ENCODE assay signal across 19 mouse cellular contexts in the genomic region with DNA sequence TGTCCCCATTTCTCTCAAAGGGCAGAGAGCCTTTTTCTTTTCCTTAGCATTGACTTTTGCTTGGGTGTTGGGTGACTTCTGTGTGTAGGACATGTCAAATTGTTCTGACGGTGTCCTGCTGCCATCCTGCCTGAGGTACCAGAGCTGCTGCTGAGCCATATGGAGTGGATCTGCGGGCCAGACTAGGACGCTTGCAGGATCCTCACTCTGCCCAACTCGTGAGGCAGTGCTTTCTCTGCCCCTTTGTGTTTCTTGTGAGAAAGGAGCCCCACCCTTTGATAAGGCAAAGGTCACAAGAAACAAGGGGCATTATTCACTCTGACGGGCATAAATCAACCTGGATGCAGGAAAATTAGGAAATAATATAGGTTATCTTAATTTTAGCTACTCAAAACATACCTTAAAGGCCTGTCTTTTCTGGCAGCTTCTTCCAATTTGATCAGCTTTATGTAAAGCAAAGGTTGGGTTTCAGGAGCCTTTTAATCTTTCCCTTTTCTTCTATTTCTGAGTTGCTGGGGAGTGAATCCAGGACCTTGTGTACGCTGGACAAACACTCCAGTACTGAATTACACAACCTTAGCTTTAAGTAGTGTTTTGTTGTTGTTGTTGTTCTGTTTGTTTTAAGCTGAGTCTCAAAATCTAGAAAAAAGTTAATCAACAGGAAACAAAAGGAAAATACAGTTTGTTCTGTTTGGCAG.
DNase-seq lines count a peak whose midpoint lies in the region; ATAC-seq and TF ChIP-seq lines count a peak whose summit lies in the region.
"Had no signal": no experiment of that assay in that cellular context is flagged by ENCODE, and none has a peak within 500 bp of the region (broad histone marks: within the 10 kb centered on the region; RNA-seq: fewer than 3 reads in every experiment).

No protein-coding gene starts in this region.

- no peak overlapping the region for H3K4me2 ChIP-seq in lung, embryonic 16.5 days (ENCODE audit: low read depth, low read length)
- H3K4me2 ChIP-seq in intestine, embryonic 15.5 days (replicated peaks), result peak overlapping the region; percentile 15; the same call in 1 of the 2 replicates
- no peak overlapping the region for H3K4me2 ChIP-seq in stomach, postnatal 0 days (replicated peaks; ENCODE audit: low read depth)
- H3K4me2 ChIP-seq: embryonic facial prominence, embryonic 13.5 days; hindbrain, embryonic 14.5 days; liver, embryonic 11.5 days; midbrain, embryonic 12.5 days; neural tube, embryonic 13.5 days had no signal

- intact Hi-C loops in gastrocnemius, adult 2 months (cut with DNase I), result no loop called here

- 54% methylated on average over 6 of the region's 6 CpGs for WGBS in lung, embryonic 16.5 days
- 48% methylated on average over 6 of the region's 6 CpGs for WGBS in intestine, embryonic 15.5 days
- 47% methylated on average over 6 of the region's 6 CpGs for WGBS in stomach, postnatal 0 days

- no peak for TF ChIP-seq EP300 in stomach, postnatal 0 days (optimal IDR thresholded peaks at IDR 0.05)

- no peak for DNase-seq in gastrocnemius, adult 2 months
- no peak for DNase-seq in gastrocnemius, adult 18-20 months (ENCODE audit: low spot score)
- DNase-seq in lung, postnatal 4 days, result no peak
- DNase-seq in stomach, postnatal 0 days (ENCODE audit: low spot score), result peak; percentile 52
- no peak for DNase-seq in left cerebral cortex, adult 9 months (ENCODE audit: low spot score in 2 of 2)
- DNase-seq: adrenal gland, postnatal 14 days; B cell, adult 2 months; gastrocnemius, postnatal 10 days; lung, postnatal 14 days; right cerebral cortex, postnatal 14 days; thymus, adult 18-20 months had no signal

- H3K9ac ChIP-seq in lung, embryonic 16.5 days (ENCODE audit: low read length), result no peak overlapping the region
- no peak overlapping the region; the same call in 1 of the 2 replicates for H3K9ac ChIP-seq in intestine, embryonic 15.5 days
- no peak overlapping the region for H3K9ac ChIP-seq in stomach, postnatal 0 days (ENCODE audit: low read length)
- H3K9ac ChIP-seq: embryonic facial prominence, embryonic 13.5 days; hindbrain, embryonic 14.5 days; midbrain, embryonic 12.5 days; neural tube, embryonic 13.5 days had no signal

- H3K9me3 ChIP-seq in lung, embryonic 16.5 days (ENCODE audit: control insufficient read depth, low read length), result no peaks in the 10 kb centered on the region
- H3K9me3 ChIP-seq in intestine, embryonic 15.5 days, result no peaks in the 10 kb centered on the region
- H3K9me3 ChIP-seq in stomach, postnatal 0 days (ENCODE audit: control insufficient read depth, low read length), result no peaks in the 10 kb centered on the region
- H3K9me3 ChIP-seq: embryonic facial prominence, embryonic 13.5 days; heart, embryonic 10.5 days; midbrain, embryonic 12.5 days; neural tube, embryonic 13.5 days had no signal

- no peak overlapping the region for H3K4me3 ChIP-seq in gastrocnemius, adult 2 months
- H3K4me3 ChIP-seq in lung, embryonic 16.5 days (ENCODE audit: low read length), result no peak overlapping the region
- no peak overlapping the region for H3K4me3 ChIP-seq in intestine, embryonic 15.5 days (replicated peaks)
- no peak overlapping the region for H3K4me3 ChIP-seq in stomach, postnatal 0 days (ENCODE audit: low read depth, low read length)
- H3K4me3 ChIP-seq: embryonic facial prominence, embryonic 13.5 days; heart, embryonic 10.5 days; midbrain, embryonic 12.5 days; neural tube, embryonic 13.5 days had no signal

- ATAC-seq in lung, embryonic 16.5 days (ENCODE audit: low read depth), result no peak; the same call in 1 of the 2 replicates
- ATAC-seq in intestine, embryonic 15.5 days, result peak; percentile 50
- ATAC-seq in stomach, postnatal 0 days (ENCODE audit: low FRiP score, low TSS enrichment), result peak; percentile 75

- H3K27ac ChIP-seq in gastrocnemius, adult 2 months, result peak overlapping the region; percentile 1; the same call in 1 of the 2 replicates
- peak overlapping the region; percentile 18; the same call in 1 of the 2 replicates for H3K27ac ChIP-seq in lung, embryonic 16.5 days (ENCODE audit: low read length)
- H3K27ac ChIP-seq in intestine, embryonic 15.5 days, result peak overlapping the region; percentile 74
- peak overlapping the region; percentile 83 for H3K27ac ChIP-seq in stomach, postnatal 0 days (replicated peaks)
- H3K27ac ChIP-seq: embryonic facial prominence, embryonic 13.5 days; heart, embryonic 10.5 days; hindbrain, embryonic 14.5 days; midbrain, embryonic 12.5 days; neural tube, embryonic 13.5 days had no signal

- no peaks in the 10 kb centered on the region for H3K36me3 ChIP-seq in lung, embryonic 16.5 days (ENCODE audit: control insufficient read depth, insufficient read depth, low read length)
- no peaks in the 10 kb centered on the region for H3K36me3 ChIP-seq in intestine, embryonic 15.5 days
- no peaks in the 10 kb centered on the region for H3K36me3 ChIP-seq in stomach, postnatal 0 days (ENCODE audit: control insufficient read depth, insufficient read depth, low read length)
- H3K36me3 ChIP-seq: midbrain, embryonic 12.5 days; neural tube, embryonic 13.5 days had no signal

- no peaks in the 10 kb centered on the region for H3K27me3 ChIP-seq in lung, embryonic 16.5 days (ENCODE audit: control insufficient read depth, insufficient read depth, low read depth, low read length)
- H3K27me3 ChIP-seq in intestine, embryonic 15.5 days (replicated peaks), result no peaks in the 10 kb centered on the region
- H3K27me3 ChIP-seq in stomach, postnatal 0 days (ENCODE audit: control insufficient read depth, insufficient read depth, low read length), result no peaks in the 10 kb centered on the region
- H3K27me3 ChIP-seq: embryonic facial prominence, embryonic 13.5 days; midbrain, embryonic 12.5 days; neural tube, embryonic 13.5 days had no signal

- TF ChIP-seq CTCF in gastrocnemius, adult 2 months (IDR thresholded peaks at IDR 0.05), result no peak
- no peak for TF ChIP-seq CTCF in stomach, postnatal 0 days (IDR thresholded peaks at IDR 0.05; ENCODE audit: low read depth)

- H3K4me1 ChIP-seq in lung, embryonic 16.5 days (replicated peaks; ENCODE audit: control insufficient read depth, insufficient read depth, low read length), result peaks cover 12% of the 10 kb centered on the region; the same call in 1 of the 2 replicates
- H3K4me1 ChIP-seq in intestine, embryonic 15.5 days (replicated peaks), result peaks cover 13% of the 10 kb centered on the region
- H3K4me1 ChIP-seq in stomach, postnatal 0 days (replicated peaks; ENCODE audit: control insufficient read depth, insufficient read depth), result peaks cover 8% of the 10 kb centered on the region
- H3K4me1 ChIP-seq: midbrain, embryonic 12.5 days; neural tube, embryonic 13.5 days had no signal

Comparison
In these comparisons a context has a peak if more than half of its experiments do, and no peak if none do; other contexts are left out.
1. H3K27ac ChIP-seq: peak in every context shown above with its lines; median percentile 83 in stomach, postnatal 0 days; 74 in intestine, embryonic 15.5 days; 18 in lung, embryonic 16.5 days; 1 in gastrocnemius, adult 2 months.